Mouse (Mus musculus) E14TG2a.4 (cell line): Measurements from ENCODE around the gene Tmem50a.

Source experiments
- CTCF ChIP-seq: conservative IDR thresholded peaks from 2 replicates; pipeline ENCODE4 v1.5.1; 2014; ENCODE audit warnings: low read length
- NANOG ChIP-seq: IDR thresholded peaks from 2 replicates; pipeline ENCODE4 v1.6.1; 2014; ENCODE audit warnings: borderline replicate concordance, low read length, mixed read lengths

- TF ChIP-seq CTCF (no peak), NANOG (no peak)
Observed at GRCm38 (mm10) chr4:134852438-134853255, 62.2 kb downstream of the Tmem50a start.
